In the genomic region with DNA sequence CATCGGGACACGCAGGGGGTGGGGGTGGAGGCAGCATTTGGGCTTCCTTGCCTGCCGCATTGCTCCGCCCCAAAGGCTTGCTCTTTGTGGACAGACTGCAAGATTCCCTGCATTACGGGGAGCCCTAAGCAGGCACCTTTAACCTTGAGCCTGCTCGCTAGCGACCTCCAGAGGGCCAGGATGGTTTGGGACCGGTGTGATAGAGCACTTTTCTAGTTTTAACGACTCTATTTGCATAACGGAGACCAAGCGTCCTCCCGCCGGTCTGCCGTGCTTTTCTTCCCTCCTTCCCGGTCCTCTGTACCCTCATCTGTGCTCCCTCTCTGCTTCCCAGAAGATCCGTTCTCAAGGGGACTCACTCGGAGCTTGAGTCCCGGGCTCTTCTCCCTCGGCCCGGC, we compare ENCODE assay signal across 8 mouse cellular contexts. TPM values are rescaled to one million over a fixed set of nuclear protein-coding genes. Genes with fewer than 3 reads are reported as not detected.
DNase-seq lines count a peak whose midpoint lies in the region; ATAC-seq and TF ChIP-seq lines count a peak whose summit lies in the region.

Gene St6gal1, plus strand, starts transcription at position 70 of the 398 bp plus-strand sequence.

- intact Hi-C loops in left cerebral cortex, postnatal 4 days (cut with DNase I): loop anchor here (5.0 kb wide), 1 partner anchor 178 kb away; no protein-coding TSS in a partner anchor

- TF ChIP-seq POLR2A in small intestine, adult 2 months (IDR thresholded peaks at IDR 0.05; ENCODE audit: low read depth, low read length): no peak

- DNase-seq in cerebellum, adult 11 months: no peak
- DNase-seq in embryo, embryonic 10.5 days (ENCODE audit: low spot score): peak; percentile 92
- DNase-seq in gastrocnemius, postnatal 4 days (ENCODE audit: low spot score in 2 of 2): peak; percentile 58 to 72
- peak; percentile 89 for DNase-seq in intestine, embryonic 14.5 days (ENCODE audit: low spot score)
- DNase-seq in left cerebral cortex, postnatal 4 days: peak; percentile 81
- DNase-seq in midbrain, embryonic 10.5 days (ENCODE audit: low spot score): peak; percentile 85

- H3K4me1 ChIP-seq in intestine, embryonic 14.5 days (replicated peaks; ENCODE audit: control insufficient read depth, insufficient read depth, low read length): peaks cover 14% of the 10 kb centered on the region
- H3K4me1 ChIP-seq in midbrain, embryonic 10.5 days: peaks cover 43% of the 10 kb centered on the region
- H3K4me1 ChIP-seq in small intestine, adult 2 months (ENCODE audit: control insufficient read depth, insufficient read depth, insufficient read length, low read length): peaks cover 2% of the 10 kb centered on the region

- H3K9me3 ChIP-seq in intestine, embryonic 14.5 days (ENCODE audit: control insufficient read depth, low read length): no peaks in the 10 kb centered on the region
- no peaks in the 10 kb centered on the region for H3K9me3 ChIP-seq in midbrain, embryonic 10.5 days (replicated peaks)

- peak within 1 kb of the TSS; percentile 88 for H3K27ac ChIP-seq in intestine, embryonic 14.5 days (ENCODE audit: low read depth)
- H3K27ac ChIP-seq in midbrain, embryonic 10.5 days (replicated peaks): peak within 1 kb of the TSS; percentile 97
- H3K27ac ChIP-seq in small intestine, adult 2 months (ENCODE audit: insufficient read depth, low read depth, low read length): peak within 1 kb of the TSS; percentile 19; the same call in 1 of the 2 replicates

- WGBS in intestine, embryonic 14.5 days: 0% methylated on average over 20 of the region's 20 CpGs
- under 1% methylated on average over 20 of the region's 20 CpGs for WGBS in midbrain, embryonic 10.5 days
- WGBS in small intestine, adult 2 months: 1% methylated on average over 20 of the region's 20 CpGs

- ATAC-seq in cerebellum, adult (ENCODE audit: insufficient number of reproducible peaks, low FRiP score, low TSS enrichment): peak; percentile 68
- peak; percentile 70 for ATAC-seq in intestine, embryonic 14.5 days (replicated peaks; ENCODE audit: low FRiP score, low TSS enrichment, low read depth)

- peak; percentile 40; the same call in 1 of the 2 replicates for TF ChIP-seq CTCF in small intestine, adult 2 months (IDR thresholded peaks at IDR 0.05; ENCODE audit: extremely low read depth, insufficient read length, insufficient replicate concordance, low read depth, low read length)

- H3K27me3 ChIP-seq in intestine, embryonic 14.5 days (replicated peaks; ENCODE audit: control insufficient read depth, insufficient read depth, low read length): no peaks in the 10 kb centered on the region
- peaks cover 18% of the 10 kb centered on the region for H3K27me3 ChIP-seq in midbrain, embryonic 10.5 days (ENCODE audit: low read depth, poor library complexity, severe bottlenecking)
- peaks cover 14% of the 10 kb centered on the region; the same call in 1 of the 2 replicates for H3K27me3 ChIP-seq in small intestine, adult 2 months (ENCODE audit: control insufficient read depth, insufficient read depth, low read length)

- peak within 1 kb of the TSS; percentile 75 for H3K4me3 ChIP-seq in intestine, embryonic 14.5 days (ENCODE audit: low read depth, low read length)
- peak within 1 kb of the TSS; percentile 83 for H3K4me3 ChIP-seq in midbrain, embryonic 10.5 days
- peak within 1 kb of the TSS; percentile 67 for H3K4me3 ChIP-seq in small intestine, adult 2 months (ENCODE audit: low read depth, low read length)

- peak within 1 kb of the TSS; percentile 88 for H3K9ac ChIP-seq in intestine, embryonic 14.5 days (ENCODE audit: low read length)

- no peaks in the 10 kb centered on the region for H3K36me3 ChIP-seq in intestine, embryonic 14.5 days (ENCODE audit: control insufficient read depth, insufficient read depth, low read length)
- H3K36me3 ChIP-seq in midbrain, embryonic 10.5 days: no peaks in the 10 kb centered on the region
- H3K36me3 ChIP-seq in small intestine, adult 2 months (ENCODE audit: control insufficient read depth, insufficient read depth, low read length): no peaks in the 10 kb centered on the region

- H3K4me2 ChIP-seq in intestine, embryonic 14.5 days (ENCODE audit: low read length): peak within 1 kb of the TSS; percentile 97

RNA-seq across cellular contexts. Expression of gene St6gal1, which starts in this region (rescaled TPM):
- 10 to 100 TPM; 13.9 to 16.4 TPM for total RNA-seq in gastrocnemius, postnatal 4 days (2021)
- polyA plus RNA-seq in intestine, embryonic 14.5 days (2014; fragmentation: Nextera tagmentation; extraction: Ambion mirVana): 22.4 and 26.7 TPM in 2 replicates
- total RNA-seq in left cerebral cortex, postnatal 4 days (2021): 10 to 100 TPM; 19.1 to 23.2 TPM
- polyA plus RNA-seq in midbrain, embryonic 10.5 days (2016; fragmentation: Nextera tagmentation; extraction: Ambion mirVana): 17.5 and 23.4 TPM in 2 replicates
- polyA plus RNA-seq in small intestine, adult 2 months (2012; rRNA removed): 2.9 and 6.4 TPM in 2 replicates

Comparison
In these comparisons a context has a peak if more than half of its experiments do, and no peak if none do; other contexts are left out.
1. H3K27ac ChIP-seq: peak in every context shown above with its lines; median percentile 97 in midbrain, embryonic 10.5 days; 88 in intestine, embryonic 14.5 days; 19 in small intestine, adult 2 months.